Mouse (Mus musculus): Measurements from ENCODE around the gene Slc17a2.

GRCm38 (mm10) chr13:23806422-23807052, at the start of gene Slc17a2:
- TF ChIP-seq CTCF (IDR thresholded peaks at IDR 0.05; ENCODE audit: extremely low read depth, insufficient read depth, insufficient read length, insufficient replicate concordance) (no peak), POLR2A (IDR thresholded peaks at IDR 0.05; ENCODE audit: low read depth, low read length) (no peak)
